Mouse (Mus musculus): ENCODE measurements around the gene Phf21b. TPM values are rescaled to one million over a fixed set of nuclear protein-coding genes. Genes with fewer than 3 reads are reported as not detected.
"Not testable (repeated sequence)": the region's sequence is repeated elsewhere in the genome, so short reads cannot be mapped to it uniquely, and the experiment has no call there.

Gene Phf21b
- polyA plus RNA-seq, 1 experiment from 2014 or later, result 11.0 TPM

DNA sequence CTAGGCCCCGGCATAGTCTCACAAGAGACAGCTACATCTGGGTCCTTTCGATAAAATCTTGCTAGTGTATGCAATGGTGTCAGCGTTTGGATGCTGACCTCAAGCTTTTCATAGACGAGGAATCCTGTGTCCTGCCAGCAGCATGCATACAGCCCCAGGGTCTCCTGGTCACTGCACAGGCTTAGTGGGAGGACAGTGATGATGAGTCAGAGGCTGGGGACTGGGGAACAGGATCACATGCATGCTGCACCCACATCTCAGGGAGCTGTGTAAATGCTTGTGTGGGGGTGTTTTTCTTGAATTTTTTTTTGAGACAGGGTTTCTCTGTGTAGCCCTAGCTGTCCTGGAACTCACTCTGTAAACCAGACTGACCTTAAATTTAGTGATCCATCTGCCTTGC lies 87.3 kb downstream of the Phf21b start:
- H3K27me3 ChIP-seq; H3K4me2 ChIP-seq (replicated peaks); H3K4me3 ChIP-seq; H3K4me1 ChIP-seq; H3K27ac ChIP-seq (replicated peaks); ATAC-seq (replicated peaks); H3K9me3 ChIP-seq; H3K36me3 ChIP-seq; H3K9ac ChIP-seq (replicated peaks): not testable (repeated sequence)
- 91% methylated on average over 4 of the region's 4 CpGs for WGBS

DNA sequence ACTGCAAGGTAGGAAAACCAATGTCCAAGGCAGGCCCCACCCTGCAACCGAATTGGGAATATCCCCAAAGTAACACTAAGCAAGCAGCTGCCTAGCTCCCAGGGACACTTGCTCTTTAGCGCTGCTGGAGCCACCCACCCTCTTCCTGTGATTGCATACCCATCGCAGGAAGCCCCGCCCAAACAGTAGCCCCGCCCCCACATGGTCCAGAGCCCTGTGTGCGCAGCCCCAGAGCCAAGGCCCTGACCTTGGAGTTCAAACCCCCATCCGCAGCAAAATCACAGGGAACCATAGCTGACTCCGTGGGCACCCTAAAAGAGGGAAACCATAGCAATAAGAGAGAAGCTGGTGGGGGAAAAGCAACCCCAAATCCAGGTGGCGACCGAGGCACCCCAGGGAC lies 89.2 kb downstream of the Phf21b start:
- Histone ChIP-seq H3K36me3 (no peaks in the 10 kb centered on the region), H3K4me2 (replicated peaks) (no peak overlapping the region), H3K4me3 (no peak overlapping the region), H3K27me3 (no peaks in the 10 kb centered on the region), H3K9me3 (no peaks in the 10 kb centered on the region), H3K4me1 (no peaks in the 10 kb centered on the region), H3K9ac (replicated peaks) (no peak overlapping the region), H3K27ac (replicated peaks) (no peak overlapping the region)
- WGBS, result 43% methylated on average over 10 of the region's 10 CpGs
- ATAC-seq (replicated peaks), result no peak

DNA sequence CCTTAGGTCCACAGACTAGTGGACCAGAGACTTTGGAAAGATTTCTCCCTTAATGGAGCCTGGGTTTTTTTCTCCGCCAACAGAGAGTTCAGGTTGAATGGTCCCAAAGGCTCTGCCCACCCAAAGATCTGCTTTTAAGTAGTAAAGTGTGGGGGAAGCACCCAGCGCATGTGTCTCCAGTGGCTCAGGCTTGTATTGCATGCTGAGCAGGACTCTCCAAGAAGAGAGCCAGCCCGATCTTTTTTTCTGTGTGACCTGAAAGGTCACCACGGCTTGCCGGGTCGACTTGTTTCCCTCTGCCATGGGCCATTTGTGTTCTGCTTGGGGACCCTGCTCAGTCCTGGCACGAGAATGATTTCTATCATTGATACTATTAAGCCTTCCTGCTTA lies 92.4 kb downstream of the Phf21b start:
- no peak overlapping the region for H3K9ac ChIP-seq (replicated peaks)
- H3K9me3 ChIP-seq, result no peaks in the 10 kb centered on the region
- H3K36me3 ChIP-seq, result no peaks in the 10 kb centered on the region
- ATAC-seq (replicated peaks), result no peak
- H3K4me1 ChIP-seq, result no peaks in the 10 kb centered on the region
- no peak overlapping the region for H3K4me2 ChIP-seq (replicated peaks)
- H3K4me3 ChIP-seq, result no peak overlapping the region
- no peaks in the 10 kb centered on the region for H3K27me3 ChIP-seq
- H3K27ac ChIP-seq (replicated peaks), result no peak overlapping the region
- WGBS, result 38% methylated on average over 7 of the region's 7 CpGs

DNA sequence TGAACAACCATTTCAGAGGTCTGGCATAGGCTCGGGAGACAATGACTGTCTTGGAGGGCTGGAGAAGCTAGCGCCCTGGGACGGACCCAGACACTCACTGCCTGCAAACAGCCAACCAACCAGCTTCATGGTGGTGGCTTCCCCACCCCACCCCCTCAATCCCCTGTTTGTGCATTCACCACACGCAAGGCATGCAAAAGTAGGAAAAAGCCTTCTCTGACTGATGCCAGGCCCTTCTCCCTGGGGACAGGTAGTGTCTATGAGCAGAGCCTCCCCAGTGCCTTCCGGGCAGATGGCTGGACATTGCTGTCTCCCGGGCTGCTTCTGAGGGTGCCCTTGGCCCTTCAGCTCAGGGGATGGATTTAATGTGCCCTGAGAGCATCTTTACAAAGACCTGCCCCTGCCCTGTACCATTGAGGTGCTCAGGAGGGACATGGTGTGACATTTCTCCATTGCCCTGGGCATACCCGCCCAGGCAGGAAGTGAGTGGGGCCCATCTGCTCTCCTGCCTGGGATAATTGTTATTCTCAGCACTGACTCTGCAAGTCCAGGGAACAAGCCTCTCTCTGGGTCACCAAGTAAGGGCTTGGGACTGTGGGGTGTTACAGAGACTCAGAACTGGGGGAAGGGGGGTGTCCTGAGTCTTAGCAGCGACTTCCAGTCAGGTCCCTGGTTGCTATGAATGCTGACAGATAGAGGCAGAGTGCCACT lies 93.0 kb downstream of the Phf21b start:
- H3K4me3 ChIP-seq, result no peak overlapping the region
- no peak overlapping the region for H3K4me2 ChIP-seq (replicated peaks)
- H3K9ac ChIP-seq (replicated peaks), result no peak overlapping the region
- 69% methylated on average over 8 of the region's 8 CpGs for WGBS
- no peaks in the 10 kb centered on the region for H3K9me3 ChIP-seq
- no peaks in the 10 kb centered on the region for H3K36me3 ChIP-seq
- ATAC-seq (replicated peaks), result no peak
- no peaks in the 10 kb centered on the region for H3K4me1 ChIP-seq
- H3K27me3 ChIP-seq, result no peaks in the 10 kb centered on the region
- H3K27ac ChIP-seq (replicated peaks), result no peak overlapping the region

DNA sequence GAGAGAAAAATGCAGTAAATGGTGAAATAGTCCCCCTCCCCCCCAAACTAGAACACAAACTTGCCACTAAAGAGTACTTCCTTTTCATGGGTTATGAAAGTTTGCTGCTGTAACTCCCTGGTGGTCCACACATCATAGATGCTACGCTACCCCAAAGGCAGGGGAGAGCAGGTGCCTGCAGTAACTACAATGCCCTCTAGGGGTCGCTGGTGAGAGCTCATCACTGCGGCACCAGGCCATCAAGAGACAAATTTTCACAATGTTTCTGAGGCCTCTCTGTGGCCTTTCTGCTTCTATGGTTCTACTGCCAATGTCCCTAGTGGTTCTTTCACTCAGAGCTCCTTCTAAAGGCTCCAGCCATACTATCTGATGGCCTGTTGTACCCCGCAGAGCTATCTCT lies 97.4 kb downstream of the Phf21b start:
- no peak for ATAC-seq (replicated peaks)
- Histone ChIP-seq H3K27me3 (no peaks in the 10 kb centered on the region), H3K9ac (replicated peaks) (no peak overlapping the region), H3K27ac (replicated peaks) (no peak overlapping the region), H3K36me3 (no peaks in the 10 kb centered on the region), H3K4me1 (peaks cover 8% of the 10 kb centered on the region), H3K4me2 (replicated peaks) (no peak overlapping the region), H3K4me3 (no peak overlapping the region), H3K9me3 (no peaks in the 10 kb centered on the region)
- 27% methylated on average over 4 of the region's 4 CpGs for WGBS

DNA sequence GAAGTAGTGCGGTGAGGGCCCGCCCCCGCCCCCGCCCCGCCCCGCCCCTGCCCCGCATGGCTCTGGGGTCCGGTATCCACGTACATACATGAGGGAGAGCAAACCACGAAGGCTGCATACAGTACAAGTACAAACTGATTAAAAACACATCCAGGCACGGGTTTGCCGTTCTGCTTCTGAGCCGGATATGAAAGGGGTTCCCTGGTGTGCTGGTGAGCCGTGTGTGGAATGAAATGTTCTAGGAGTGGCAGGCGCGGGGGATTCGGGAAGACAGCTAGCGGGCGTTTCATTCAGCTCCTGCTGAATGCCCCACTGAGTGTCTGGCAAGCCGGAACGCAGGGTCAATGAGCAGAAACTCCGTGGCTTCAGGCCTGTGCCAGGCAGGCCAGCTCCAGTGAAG lies 99.4 kb downstream of the Phf21b start:
- H3K36me3 ChIP-seq, result no peaks in the 10 kb centered on the region
- ATAC-seq (replicated peaks), result 0 out of 2 replicates have a peak, but pooled peaks have one; percentile 32
- peak overlapping the region; percentile 28 for H3K4me3 ChIP-seq
- WGBS, result 0% methylated on average over 20 of the region's 22 CpGs
- H3K4me2 ChIP-seq (replicated peaks), result peak overlapping the region; percentile 46
- peak overlapping the region; percentile 33 for H3K9ac ChIP-seq (replicated peaks)
- H3K27ac ChIP-seq (replicated peaks), result no peak overlapping the region
- H3K27me3 ChIP-seq, result no peaks in the 10 kb centered on the region
- H3K9me3 ChIP-seq, result no peaks in the 10 kb centered on the region
- peaks cover 8% of the 10 kb centered on the region for H3K4me1 ChIP-seq

DNA sequence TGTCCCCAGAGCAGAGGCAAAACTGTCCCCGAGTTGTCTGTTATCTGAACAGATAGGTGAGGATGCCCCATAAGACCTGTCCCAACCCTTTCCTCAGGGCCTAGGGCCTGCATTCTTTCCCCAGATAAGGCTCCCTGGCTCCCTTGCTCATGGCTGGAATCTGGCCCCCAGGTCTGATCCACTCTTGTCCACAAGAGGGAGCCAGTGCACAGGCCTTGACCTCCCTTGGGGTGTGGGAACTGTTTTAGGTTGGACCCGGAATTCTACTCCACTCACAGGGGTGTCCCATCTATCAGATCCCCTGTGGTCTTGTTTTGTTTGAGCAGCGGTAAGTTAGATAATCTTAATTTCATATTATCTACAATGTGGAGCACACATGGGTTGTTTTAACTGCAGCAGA lies 100.9 kb downstream of the Phf21b start:
- Histone ChIP-seq H3K4me2 (replicated peaks) (no peak overlapping the region), H3K9me3 (no peaks in the 10 kb centered on the region), H3K36me3 (no peaks in the 10 kb centered on the region), H3K4me3 (no peak overlapping the region), H3K27me3 (no peaks in the 10 kb centered on the region), H3K9ac (replicated peaks) (no peak overlapping the region), H3K27ac (replicated peaks) (no peak overlapping the region), H3K4me1 (peaks cover 8% of the 10 kb centered on the region)
- WGBS, result 14% methylated on average over 3 of the region's 3 CpGs
- peak; percentile 69; the same call in 1 of the 2 replicates for ATAC-seq (replicated peaks)

DNA sequence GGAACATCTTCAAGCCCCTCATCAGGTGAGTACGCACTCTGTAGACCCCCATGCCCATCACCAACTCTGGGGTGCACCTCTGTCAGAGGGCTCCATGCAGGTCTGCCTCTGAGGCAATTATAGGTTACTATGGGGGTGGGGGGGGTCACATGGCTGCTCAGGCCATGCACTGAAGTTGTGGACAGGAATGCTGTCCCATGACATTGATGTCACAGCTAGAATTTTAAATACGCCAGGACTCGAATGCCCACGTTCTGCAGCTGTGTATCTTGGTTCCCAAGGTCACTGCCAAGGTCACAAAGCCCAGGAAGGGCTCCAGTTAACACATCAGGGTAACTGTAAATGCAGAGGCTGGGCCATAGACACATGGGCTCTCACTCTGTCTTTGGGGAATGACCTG lies 110.0 kb downstream of the Phf21b start:
- H3K27ac ChIP-seq (replicated peaks), result no peak overlapping the region
- no peak overlapping the region for H3K9ac ChIP-seq (replicated peaks)
- no peak for ATAC-seq (replicated peaks)
- H3K27me3 ChIP-seq, result no peaks in the 10 kb centered on the region
- no peaks in the 10 kb centered on the region for H3K36me3 ChIP-seq
- H3K4me2 ChIP-seq (replicated peaks), result no peak overlapping the region
- H3K9me3 ChIP-seq, result no peaks in the 10 kb centered on the region
- 89% methylated on average over 4 of the region's 4 CpGs for WGBS
- H3K4me1 ChIP-seq, result no peaks in the 10 kb centered on the region
- no peak overlapping the region for H3K4me3 ChIP-seq

DNA sequence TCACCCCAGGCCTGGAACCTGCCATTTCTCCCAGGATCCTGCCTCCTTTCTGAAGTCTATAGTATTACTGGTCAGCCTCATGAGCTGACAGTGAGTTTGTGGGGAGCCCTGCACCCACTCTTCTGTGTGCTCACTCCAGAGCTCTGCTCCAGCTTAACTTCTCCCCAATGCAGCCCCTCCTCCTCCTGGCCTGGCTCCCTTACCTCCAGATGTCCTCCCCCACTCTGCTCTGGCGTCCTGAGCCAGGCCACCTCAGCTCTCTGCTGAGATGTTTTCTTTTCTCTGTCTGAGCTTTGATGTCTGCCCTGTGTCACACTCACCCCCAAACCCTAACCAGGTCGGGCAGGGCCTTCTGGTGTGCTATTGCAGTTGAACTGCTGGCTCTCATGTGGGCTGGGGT lies 111.5 kb downstream of the Phf21b start:
- Histone ChIP-seq H3K4me1 (no peaks in the 10 kb centered on the region), H3K27me3 (no peaks in the 10 kb centered on the region), H3K4me2 (replicated peaks) (no peak overlapping the region), H3K9ac (replicated peaks) (no peak overlapping the region), H3K36me3 (no peaks in the 10 kb centered on the region), H3K9me3 (no peaks in the 10 kb centered on the region), H3K4me3 (no peak overlapping the region), H3K27ac (replicated peaks) (no peak overlapping the region)
- ATAC-seq (replicated peaks), result no peak
- 31% methylated on average over 2 of the region's 2 CpGs for WGBS

DNA sequence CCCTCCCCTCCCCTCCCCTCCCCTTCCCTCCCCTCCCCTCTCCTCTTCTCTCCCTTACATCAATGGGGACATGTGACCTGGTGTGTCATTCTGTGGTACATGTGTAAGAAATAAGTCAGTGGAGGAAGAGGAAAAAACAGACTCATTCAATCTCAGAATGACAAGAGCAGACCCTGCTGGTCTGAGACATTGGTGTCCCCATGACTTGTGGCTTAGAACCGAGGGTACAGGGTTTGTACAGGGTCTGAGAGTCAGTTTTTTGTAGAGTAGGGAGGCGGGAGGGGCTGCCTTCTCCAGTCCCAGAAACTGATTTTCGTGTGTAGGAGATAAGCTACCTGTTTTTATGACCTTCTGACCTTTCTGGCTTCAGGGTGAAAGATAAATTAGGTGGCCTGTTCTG lies 112.5 kb downstream of the Phf21b start:
- no peak for ATAC-seq (replicated peaks)
- no peaks in the 10 kb centered on the region for H3K36me3 ChIP-seq
- H3K4me2 ChIP-seq (replicated peaks), result no peak overlapping the region
- no peak overlapping the region for H3K27ac ChIP-seq (replicated peaks)
- H3K9me3 ChIP-seq, result no peaks in the 10 kb centered on the region
- no peaks in the 10 kb centered on the region for H3K4me1 ChIP-seq
- no peaks in the 10 kb centered on the region for H3K27me3 ChIP-seq
- 23% methylated on average over 3 of the region's 3 CpGs for WGBS
- H3K9ac ChIP-seq (replicated peaks), result no peak overlapping the region
- no peak overlapping the region for H3K4me3 ChIP-seq

DNA sequence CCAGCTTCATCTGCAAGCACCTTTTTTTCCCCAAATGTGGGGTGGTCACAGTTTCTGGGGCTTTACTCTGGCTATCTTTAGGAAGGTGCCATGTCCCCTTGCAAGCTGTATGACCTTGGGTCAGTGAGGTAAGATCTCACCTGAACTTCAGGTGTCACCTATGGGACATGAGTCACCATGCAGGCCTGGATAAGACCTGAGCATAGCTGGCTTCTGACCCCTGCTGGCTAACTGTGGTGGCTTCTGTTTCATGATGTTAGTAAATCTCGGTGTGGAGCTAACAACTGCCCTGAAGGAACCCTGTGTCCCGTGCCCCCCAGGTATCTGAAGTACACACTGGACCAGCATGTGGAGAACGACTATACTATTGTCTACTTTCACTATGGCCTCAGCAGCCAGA lies 114.3 kb downstream of the Phf21b start:
- H3K27me3 ChIP-seq, result no peaks in the 10 kb centered on the region
- no peak for ATAC-seq (replicated peaks)
- H3K9me3 ChIP-seq, result no peaks in the 10 kb centered on the region
- no peak overlapping the region for H3K4me3 ChIP-seq
- no peaks in the 10 kb centered on the region for H3K36me3 ChIP-seq
- peaks cover 6% of the 10 kb centered on the region; the same call in 1 of the 2 replicates for H3K4me1 ChIP-seq
- H3K9ac ChIP-seq (replicated peaks), result no peak overlapping the region
- 91% methylated on average over 3 of the region's 3 CpGs for WGBS
- no peak overlapping the region for H3K4me2 ChIP-seq (replicated peaks)
- H3K27ac ChIP-seq (replicated peaks), result no peak overlapping the region

DNA sequence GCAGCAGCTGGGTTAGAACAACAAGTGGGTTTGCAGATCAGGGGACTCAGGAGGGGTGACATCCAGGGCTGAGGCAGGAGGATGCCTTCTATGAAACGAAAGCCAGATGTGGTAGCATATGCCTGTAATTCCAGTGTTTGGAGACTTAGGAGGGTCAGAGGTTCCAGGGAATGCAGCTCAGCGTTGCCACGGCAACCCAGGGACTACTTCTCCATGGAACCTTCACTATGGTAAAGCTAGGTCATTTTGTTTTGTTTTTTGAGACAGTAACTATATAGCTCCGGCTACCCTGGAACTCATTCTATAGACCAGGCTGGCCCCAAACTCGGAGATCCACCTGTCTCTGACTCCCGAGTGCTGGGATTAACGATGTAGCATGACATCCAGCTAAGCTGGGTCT lies 117.6 kb downstream of the Phf21b start:
- Histone ChIP-seq H3K9ac (replicated peaks) (no peak overlapping the region), H3K4me2 (replicated peaks) (no peak overlapping the region), H3K9me3 (no peaks in the 10 kb centered on the region), H3K4me3 (no peak overlapping the region), H3K27me3 (no peaks in the 10 kb centered on the region), H3K27ac (replicated peaks) (no peak overlapping the region), H3K36me3 (no peaks in the 10 kb centered on the region), H3K4me1 (peaks cover 10% of the 10 kb centered on the region; the same call in 1 of the 2 replicates)
- 86% methylated on average over 7 of the region's 7 CpGs for WGBS
- ATAC-seq (replicated peaks), result no peak

DNA sequence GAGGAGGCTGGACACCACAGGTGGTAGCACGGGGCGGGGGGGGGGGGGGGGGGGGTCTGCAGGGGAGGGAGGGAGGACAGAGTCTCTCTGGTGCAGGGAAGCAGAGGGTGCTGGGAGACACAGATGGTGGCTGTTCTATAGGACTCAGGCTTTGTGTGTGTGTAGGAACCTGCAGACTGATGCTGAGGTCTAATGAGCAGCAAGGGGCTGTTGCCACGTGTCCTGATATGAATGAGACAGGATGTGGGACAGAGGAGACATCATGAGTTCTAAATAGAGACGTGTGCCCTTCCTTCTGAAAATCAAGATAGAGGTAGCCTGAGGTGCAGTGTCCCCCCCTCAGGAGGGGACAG lies 118.9 kb downstream of the Phf21b start:
- H3K36me3 ChIP-seq, result no peaks in the 10 kb centered on the region
- H3K27me3 ChIP-seq, result no peaks in the 10 kb centered on the region
- H3K4me2 ChIP-seq (replicated peaks), result peak overlapping the region; percentile 26; the same call in 1 of the 2 replicates
- H3K9me3 ChIP-seq, result no peaks in the 10 kb centered on the region
- H3K4me1 ChIP-seq, result peaks cover 10% of the 10 kb centered on the region; the same call in 1 of the 2 replicates
- WGBS, result 31% methylated on average over 2 of the region's 4 CpGs
- no peak overlapping the region for H3K4me3 ChIP-seq
- no peak for ATAC-seq (replicated peaks)
- peak overlapping the region; percentile 55; the same call in 1 of the 2 replicates for H3K27ac ChIP-seq (replicated peaks)
- H3K9ac ChIP-seq (replicated peaks), result no peak overlapping the region
